Mouse (Mus musculus) small intestine, adult 10 weeks (tissue): ENCODE results near the gene Gm10486. TPM values are rescaled to one million over a fixed set of nuclear protein-coding genes. Genes with fewer than 3 reads are reported as not detected.

ENCODE experiments used
- polyA plus RNA-seq: library from polyadenylated mRNA; stranded (reverse); fragments of 350-450 nt; fragmentation: Illumina TruSeq; extraction: RNeasy Lipid Tissue Mini Kit (QIAGEN cat#74804); gene quantifications from one replicate; pipeline ENCODE4 v1.2.3, GENCODE M21; 2014; ENCODE audit warnings: low replicate concordance

Gm10486 gene
- polyA plus RNA-seq = not detected

GRCm38 (mm10) chrX:35067084-35067483, at the start of gene Gm10486:
Gm10486 (plus strand) TSS chrX:35067384.

